Mouse (Mus musculus) thymus, postnatal 36 days (tissue): ENCODE measurements around the gene Abi3.
A peak's percentile ranks its signal among the peaks of the same experiment; 100 is the strongest.

Experiments
- DNase-seq, 2 experiments: peaks; one replicate each; pipeline ENCODE4 v3.0.0; 2022; ENCODE audit warnings: mixed read lengths in 2 of 2

Gene Abi3

GRCm38 (mm10) chr11:95838598-95838997 is 3.7 kb downstream of the Abi3 start:
- DNase-seq = no peak

DNA sequence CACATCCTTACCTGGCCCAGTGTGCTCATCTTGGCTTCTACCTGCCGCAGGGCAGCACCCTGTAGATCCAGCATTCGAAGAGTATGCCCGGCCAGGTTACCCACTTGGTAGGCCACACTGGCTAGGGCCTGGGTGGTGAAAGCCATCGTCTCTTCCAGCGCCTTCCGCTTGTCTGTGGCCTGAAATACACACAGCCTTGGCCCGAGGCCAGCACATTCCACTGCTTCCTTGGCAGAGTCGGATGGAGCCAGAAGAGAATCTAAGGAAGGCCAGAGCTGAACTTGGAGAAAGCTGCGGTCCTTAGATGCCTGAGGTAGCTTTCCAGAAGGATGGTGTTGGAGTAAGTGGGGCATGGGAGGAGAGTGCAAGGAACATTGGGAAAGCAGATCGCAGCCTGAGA is 5.2 kb downstream of the Abi3 start, which contains the start of gene Gngt2:
Gngt2 (plus strand) TSS at position 158 of the 400 bp plus-strand sequence.
- DNase-seq = no peak

- DNase-seq = no peak
These were observed 5.8 kb downstream of the Abi3 start for GRCm38 (mm10) chr11:95836433-95836832.

DNA sequence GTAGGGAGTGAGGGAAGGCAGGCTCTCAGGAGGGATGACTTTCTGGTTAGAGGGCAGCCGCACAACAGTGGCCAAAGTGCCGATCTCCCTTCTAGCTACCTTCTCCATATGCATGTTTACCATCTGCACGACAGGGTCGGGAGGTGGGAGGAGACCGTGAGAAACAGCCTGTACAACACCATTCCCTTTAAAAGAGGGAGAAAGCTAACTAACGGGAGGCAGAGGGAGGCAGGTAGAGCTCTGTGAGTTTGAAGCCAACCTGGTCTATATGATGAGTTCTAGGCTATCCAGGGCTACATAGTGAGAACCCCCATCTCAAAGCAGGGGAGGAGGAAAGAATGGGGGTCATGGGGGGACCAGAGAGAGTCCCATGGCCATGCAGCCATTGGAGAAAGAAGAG is 6.4 kb downstream of the Abi3 start:
- DNase-seq = no peak

- peak; percentile 66 to 80 for DNase-seq
These were observed 7.2 kb downstream of the Abi3 start for GRCm38 (mm10) chr11:95834742-95835710.

DNA sequence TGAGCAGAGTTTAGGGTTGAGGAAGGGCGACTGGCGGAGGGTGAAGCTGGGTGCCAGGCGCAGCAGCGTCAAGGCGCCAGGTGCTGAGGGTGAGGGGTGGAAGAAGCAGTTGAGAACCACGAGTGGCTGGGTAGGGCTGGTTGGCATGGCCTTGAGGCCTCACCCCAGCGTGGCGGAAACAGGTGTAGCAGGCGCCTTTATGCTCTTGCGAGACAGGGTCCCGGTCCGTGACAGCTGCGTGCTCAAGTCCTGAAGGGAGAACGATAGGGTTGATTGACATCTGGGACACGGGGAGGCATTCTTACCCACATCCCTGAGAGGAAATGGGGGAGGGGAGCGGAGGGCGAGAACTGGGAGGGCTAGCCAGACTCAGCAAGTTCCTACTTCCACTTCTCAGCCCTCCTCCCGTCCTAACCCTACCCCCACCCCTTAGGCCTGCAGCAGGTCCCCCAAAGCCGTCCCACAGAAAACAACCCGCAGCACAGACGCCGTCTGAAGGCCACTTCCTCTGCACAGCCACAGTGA is 8.1 kb downstream of the Abi3 start:
- DNase-seq = peak; percentile 91 to 97

DNA sequence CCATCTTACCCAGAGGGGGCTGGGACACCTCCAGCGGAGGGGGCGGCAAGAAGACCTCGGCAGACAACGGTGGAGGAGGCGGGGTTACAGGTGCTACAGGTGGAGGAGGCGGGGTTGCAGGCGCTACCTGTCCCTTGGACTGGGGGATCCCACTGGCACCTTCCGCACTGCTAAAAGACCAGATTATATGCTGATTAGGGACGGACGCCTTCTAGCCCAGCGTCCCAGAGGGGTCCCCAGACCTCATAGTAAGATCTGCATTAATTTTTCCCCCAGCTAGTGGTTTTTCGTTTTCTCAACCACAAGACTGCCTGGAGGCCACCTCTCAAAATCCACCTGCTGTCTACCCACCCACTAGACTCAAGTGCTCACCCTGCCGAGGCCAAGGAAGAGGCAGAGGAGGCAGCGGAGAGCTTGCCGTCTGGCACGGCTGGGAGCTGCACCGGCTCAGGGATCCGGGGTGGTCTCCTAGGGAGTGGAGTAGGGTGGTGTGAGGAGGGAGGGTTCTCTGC is 8.6 kb downstream of the Abi3 start:
- peak; percentile 59 to 79 for DNase-seq

DNA sequence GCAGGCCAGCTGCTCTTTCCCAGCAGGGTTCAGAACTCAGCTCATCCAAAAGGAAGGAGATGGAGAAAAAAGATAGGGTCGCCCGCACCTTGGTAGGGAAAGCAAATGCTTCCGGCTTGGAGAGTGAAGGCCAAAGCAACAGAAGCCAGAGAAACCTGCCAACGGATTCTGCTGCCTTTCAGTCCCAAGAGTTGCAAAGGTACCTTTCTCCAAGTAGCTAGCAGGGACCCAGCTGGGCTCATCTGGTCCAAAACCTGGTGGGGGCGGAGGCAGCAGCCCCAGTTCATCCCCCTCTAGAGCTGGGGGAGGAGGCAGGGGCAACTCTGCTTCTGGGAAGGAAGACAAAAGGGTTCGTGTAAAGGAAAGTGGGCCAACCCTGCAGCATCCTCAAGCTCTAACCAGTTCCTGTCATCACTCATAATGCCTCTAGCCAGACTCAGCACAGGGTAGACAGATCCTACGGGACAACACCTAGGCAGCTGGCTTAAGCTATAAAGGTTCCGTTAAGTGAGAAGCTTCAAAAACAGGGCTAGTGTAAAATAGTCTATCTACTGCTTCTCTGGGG is 9.2 kb downstream of the Abi3 start:
- peak; percentile 64 to 83 for DNase-seq

DNA sequence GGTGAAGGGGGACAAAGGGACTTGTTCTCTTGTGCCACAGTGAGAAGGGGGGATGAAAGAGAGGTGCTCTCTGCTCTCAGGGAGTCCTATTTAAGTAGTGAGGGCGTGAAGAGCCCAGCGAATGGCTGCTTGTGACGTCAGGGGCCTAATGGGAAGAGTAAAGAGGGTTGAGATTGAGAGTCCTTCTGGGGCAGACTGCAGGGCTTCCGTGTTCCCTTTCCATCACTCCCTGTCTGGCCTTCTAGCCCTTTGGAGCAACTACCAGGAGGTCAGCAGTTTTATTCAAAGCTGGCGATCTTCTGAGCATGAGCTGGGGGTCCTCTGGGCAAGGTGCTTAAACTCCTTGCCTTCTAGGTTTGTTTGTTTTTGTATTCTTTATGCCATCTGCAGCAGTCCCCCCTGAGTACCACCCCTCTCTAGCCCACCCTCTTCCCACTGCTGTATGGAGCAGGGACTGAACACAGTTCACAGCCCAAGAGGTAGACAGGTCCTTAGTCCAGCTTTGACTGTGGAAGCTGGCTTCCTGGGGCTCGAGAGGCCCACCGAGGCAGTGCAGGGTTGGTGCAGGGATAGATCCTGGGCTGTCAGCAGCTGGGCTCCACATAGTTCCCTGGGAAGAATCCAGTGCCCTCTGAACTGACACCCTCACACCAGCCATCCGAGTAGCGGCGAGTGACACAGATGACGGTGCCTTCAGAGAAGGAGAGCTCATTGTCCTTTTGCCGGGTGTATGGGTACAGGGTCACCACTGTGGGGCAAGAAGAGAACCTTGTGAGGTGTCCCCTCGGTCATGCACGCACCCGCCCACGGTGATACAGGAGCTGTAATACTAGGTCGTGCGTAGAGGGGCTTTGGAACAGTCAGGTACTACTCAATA is 9.9 kb downstream of the Abi3 start:
- DNase-seq = peak in 1 of 2 experiments; percentile 50

GRCm38 (mm10) chr11:95831641-95832040 is 10.6 kb downstream of the Abi3 start:
- peak in 1 of 2 experiments; percentile 51 for DNase-seq

DNA sequence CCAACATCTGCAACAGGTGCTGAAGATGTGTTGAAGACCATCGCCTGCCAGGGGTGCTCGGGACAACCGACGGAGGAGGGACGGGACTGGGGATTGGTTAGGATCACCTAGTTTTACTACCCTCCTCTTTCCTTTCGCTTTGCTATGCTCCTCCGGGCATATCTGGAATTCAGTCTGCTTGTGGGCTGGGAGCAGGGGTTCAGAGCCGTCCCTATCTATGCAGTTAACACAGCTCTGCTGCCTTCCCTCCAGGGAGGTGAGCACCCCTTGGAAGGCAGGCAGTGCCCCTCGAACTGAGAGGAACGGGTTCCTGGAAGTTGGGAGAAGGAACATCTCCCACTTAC is 11.0 kb downstream of the Abi3 start:
- no peak for DNase-seq

GRCm38 (mm10) chr11:95830411-95831275 is 11.6 kb downstream of the Abi3 start:
- peak; percentile 68 to 80 for DNase-seq

DNA sequence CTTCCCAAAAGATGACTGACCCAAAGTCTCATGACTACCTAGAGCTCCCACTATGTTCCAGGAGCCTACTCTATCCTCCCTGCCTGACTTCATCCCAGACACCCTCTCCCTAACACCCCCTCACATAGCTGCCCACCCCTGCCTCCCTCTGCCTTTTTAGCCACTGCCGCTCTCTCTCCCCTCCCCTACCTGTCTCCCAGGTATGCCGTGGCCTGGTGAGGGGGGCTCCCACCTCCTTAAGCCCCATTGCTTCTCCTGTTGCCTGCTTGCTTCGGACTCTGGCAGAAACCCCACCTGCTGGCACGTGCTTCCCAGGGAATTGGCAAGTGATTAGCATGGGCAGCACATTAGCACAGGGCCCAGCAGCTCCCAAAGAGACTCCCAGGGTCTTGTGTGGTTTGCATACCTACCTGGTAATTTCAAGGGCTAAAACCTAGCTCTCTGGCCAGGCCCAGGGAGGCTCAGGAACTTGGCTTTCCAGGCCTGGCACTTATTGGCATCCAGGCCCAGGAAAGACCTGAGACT is 12.7 kb downstream of the Abi3 start:
- peak in 1 of 2 experiments; percentile 50 for DNase-seq

- peak in 1 of 2 experiments; percentile 36 for DNase-seq
These were observed 13.9 kb downstream of the Abi3 start for GRCm38 (mm10) chr11:95828181-95828964.

- peak; percentile 61 to 72 for DNase-seq
These were observed 14.7 kb downstream of the Abi3 start for GRCm38 (mm10) chr11:95827464-95828085.

GRCm38 (mm10) chr11:95827168-95827447 is 15.2 kb downstream of the Abi3 start:
- no peak for DNase-seq

GRCm38 (mm10) chr11:95826317-95827167 is 15.7 kb downstream of the Abi3 start:
- DNase-seq = no peak

DNA sequence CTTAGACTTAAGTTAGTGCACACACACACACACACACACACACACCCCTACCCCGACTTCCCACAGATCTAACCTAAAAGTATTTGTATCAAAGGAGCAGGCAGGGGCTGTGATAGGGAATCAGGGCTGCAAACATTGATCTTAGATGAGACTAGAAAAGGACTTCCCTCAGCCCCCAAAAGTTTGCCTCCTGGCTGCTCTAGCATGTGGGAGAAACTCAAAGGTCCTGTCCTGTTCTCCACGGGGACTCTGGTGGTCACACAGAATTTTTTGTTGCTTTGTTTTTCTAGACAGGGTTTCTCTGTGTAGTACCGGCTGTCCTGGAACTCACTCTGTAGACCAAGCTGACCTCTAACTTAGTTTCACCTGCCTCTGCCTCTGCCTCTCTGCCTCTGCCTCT is 16.7 kb downstream of the Abi3 start:
- DNase-seq = no peak

- peak; percentile 43 to 69 for DNase-seq
These were observed 17.4 kb downstream of the Abi3 start for GRCm38 (mm10) chr11:95824877-95825243.
